Comparison of ENCODE assay signal across 10 mouse cellular contexts in genomic region chr6:88416130-88416758, GRCm38 (mm10). TPM values are rescaled to one million over a fixed set of nuclear protein-coding genes. Genes with fewer than 3 reads are reported as not detected.
DNase-seq lines count a peak whose midpoint lies in the region; ATAC-seq lines count a peak whose summit lies in the region.
"Had no signal": no experiment of that assay in that cellular context is flagged by ENCODE, and none has a peak within 500 bp of the region (broad histone marks: within the 10 kb centered on the region; RNA-seq: fewer than 3 reads in every experiment).

No protein-coding gene starts in this region.

- no peaks in the 10 kb centered on the region for H3K9me3 ChIP-seq in midbrain, embryonic 10.5 days (replicated peaks)
- no peaks in the 10 kb centered on the region for H3K9me3 ChIP-seq in midbrain, embryonic 15.5 days
- H3K9me3 ChIP-seq in embryonic facial prominence, embryonic 12.5 days, result no peaks in the 10 kb centered on the region
- H3K9me3 ChIP-seq: hindbrain, embryonic 15.5 days had no signal

- H3K4me3 ChIP-seq in midbrain, embryonic 10.5 days, result no peak overlapping the region
- no peak overlapping the region for H3K4me3 ChIP-seq in midbrain, embryonic 15.5 days
- H3K4me3 ChIP-seq in embryonic facial prominence, embryonic 12.5 days, result no peak overlapping the region
- H3K4me3 ChIP-seq: hindbrain, embryonic 15.5 days; myocyte had no signal

- no peaks in the 10 kb centered on the region for H3K36me3 ChIP-seq in midbrain, embryonic 10.5 days
- no peaks in the 10 kb centered on the region for H3K36me3 ChIP-seq in midbrain, embryonic 15.5 days (replicated peaks)
- no peaks in the 10 kb centered on the region for H3K36me3 ChIP-seq in embryonic facial prominence, embryonic 12.5 days
- H3K36me3 ChIP-seq: hindbrain, embryonic 15.5 days had no signal

- 0 out of 2 replicates have a peak overlapping the region, but pooled peaks have one; percentile 39 for H3K27ac ChIP-seq in midbrain, embryonic 10.5 days (replicated peaks)
- no peak overlapping the region for H3K27ac ChIP-seq in midbrain, embryonic 15.5 days
- H3K27ac ChIP-seq in embryonic facial prominence, embryonic 12.5 days, result peak overlapping the region; percentile 42; the same call in 1 of the 2 replicates
- H3K27ac ChIP-seq: hindbrain, embryonic 15.5 days had no signal

- H3K27me3 ChIP-seq in midbrain, embryonic 10.5 days (ENCODE audit: low read depth, poor library complexity, severe bottlenecking), result no peaks in the 10 kb centered on the region
- H3K27me3 ChIP-seq in midbrain, embryonic 15.5 days (replicated peaks), result no peaks in the 10 kb centered on the region
- no peaks in the 10 kb centered on the region for H3K27me3 ChIP-seq in embryonic facial prominence, embryonic 12.5 days
- H3K27me3 ChIP-seq: hindbrain, embryonic 15.5 days had no signal

- 0 out of 2 replicates have a peak, but pooled peaks cover 6% of the 10 kb centered on the region for H3K4me1 ChIP-seq in midbrain, embryonic 10.5 days
- peaks cover 5% of the 10 kb centered on the region; the same call in 1 of the 2 replicates for H3K4me1 ChIP-seq in midbrain, embryonic 15.5 days
- H3K4me1 ChIP-seq in embryonic facial prominence, embryonic 12.5 days, result peaks cover 19% of the 10 kb centered on the region

- DNase-seq in midbrain, embryonic 10.5 days (ENCODE audit: low spot score), result no peak
- DNase-seq in kidney, adult 18-20 months, result peak; percentile 52
- peak; percentile 36 for DNase-seq in mesoderm, embryonic 11.5 days (ENCODE audit: low read depth, low spot score)
- no peak for DNase-seq in adrenal gland, postnatal 4 days (ENCODE audit: low spot score in 2 of 2)
- DNase-seq in B cell, adult 2 months, result no peak
- DNase-seq in adrenal gland, postnatal 10 days, result no peak

- ATAC-seq in midbrain, embryonic 15.5 days (replicated peaks), result no peak
- no peak for ATAC-seq in embryonic facial prominence, embryonic 12.5 days (ENCODE audit: insufficient number of reproducible peaks, insufficient read depth, low FRiP score, low TSS enrichment)

- 82% methylated on average over 7 of the region's 7 CpGs for WGBS in midbrain, embryonic 10.5 days
- WGBS in midbrain, embryonic 15.5 days, result 44% methylated on average over 7 of the region's 7 CpGs
- 29% methylated on average over 7 of the region's 7 CpGs for WGBS in embryonic facial prominence, embryonic 12.5 days

- no peak overlapping the region for H3K4me2 ChIP-seq in midbrain, embryonic 15.5 days
- H3K4me2 ChIP-seq in embryonic facial prominence, embryonic 12.5 days (replicated peaks), result no peak overlapping the region
- H3K4me2 ChIP-seq: hindbrain, embryonic 15.5 days had no signal

- no peak overlapping the region for H3K9ac ChIP-seq in midbrain, embryonic 15.5 days
- H3K9ac ChIP-seq in embryonic facial prominence, embryonic 12.5 days, result no peak overlapping the region
- H3K9ac ChIP-seq: hindbrain, embryonic 15.5 days had no signal

RNA-seq across cellular contexts. Expression of gene Eefsec, which starts 30.1 kb away (rescaled TPM):
- 41.8 and 44.3 TPM in 2 replicates for polyA plus RNA-seq in midbrain, embryonic 10.5 days (2016; fragmentation: Nextera tagmentation; extraction: Ambion mirVana)
- polyA plus RNA-seq in midbrain, embryonic 15.5 days (2015; fragmentation: Nextera tagmentation; extraction: Ambion mirVana), result 28.0 and 31.3 TPM in 2 replicates
- polyA plus RNA-seq in embryonic facial prominence, embryonic 12.5 days (2016; fragmentation: Nextera tagmentation; extraction: Ambion mirVana), result 37.2 and 38.1 TPM in 2 replicates
- 10 to 100 TPM; 21.2 to 24.1 TPM for total RNA-seq in adrenal gland, postnatal 4 days (2021)
- 10 to 100 TPM; 14.8 to 18.0 TPM for total RNA-seq in adrenal gland, postnatal 10 days (2021)

RNA-seq across cellular contexts. Expression of gene Ruvbl1, which starts 49.0 kb away (rescaled TPM):
- polyA plus RNA-seq in midbrain, embryonic 10.5 days (2016; fragmentation: Nextera tagmentation; extraction: Ambion mirVana), result 180 and 192 TPM in 2 replicates
- polyA plus RNA-seq in midbrain, embryonic 15.5 days (2015; fragmentation: Nextera tagmentation; extraction: Ambion mirVana), result 95.6 and 101 TPM in 2 replicates
- polyA plus RNA-seq in embryonic facial prominence, embryonic 12.5 days (2016; fragmentation: Nextera tagmentation; extraction: Ambion mirVana), result 152 and 154 TPM in 2 replicates
- total RNA-seq in adrenal gland, postnatal 4 days (2021), result 10 to 100 TPM; 34.1 to 38.4 TPM
- 10 to 100 TPM; 31.4 to 34.8 TPM for total RNA-seq in adrenal gland, postnatal 10 days (2021)

Comparison
In these comparisons a context has a peak if more than half of its experiments do, and no peak if none do; other contexts are left out.
1. DNase-seq: peak in kidney, adult 18-20 months (single experiment) and mesoderm, embryonic 11.5 days (single experiment); none in midbrain, embryonic 10.5 days (single experiment), adrenal gland, postnatal 4 days (0 of 2), B cell, adult 2 months (0 of 2) and adrenal gland, postnatal 10 days (single experiment).